ENCODE assay signal across 28 mouse cellular contexts in genomic region chr10:99555021-99555420, GRCm38 (mm10).
"Had no signal": no experiment of that assay in that cellular context is flagged by ENCODE, and none has a peak within 500 bp of the region (broad histone marks: within the 10 kb centered on the region; RNA-seq: fewer than 3 reads in every experiment).

No protein-coding gene starts in this region.

- H3K4me1 ChIP-seq: heart, embryonic 12.5 days; heart, embryonic 15.5 days; hindbrain, embryonic 12.5 days; hindbrain, embryonic 15.5 days; intestine, embryonic 15.5 days had no signal

- H3K9me3 ChIP-seq: heart, embryonic 10.5 days; heart, embryonic 12.5 days; heart, embryonic 13.5 days; heart, embryonic 15.5 days; hindbrain, embryonic 12.5 days; hindbrain, embryonic 13.5 days; hindbrain, embryonic 15.5 days; intestine, embryonic 15.5 days had no signal

- H3K36me3 ChIP-seq: heart, embryonic 10.5 days; heart, embryonic 12.5 days; heart, embryonic 13.5 days; heart, embryonic 15.5 days; hindbrain, embryonic 10.5 days; hindbrain, embryonic 12.5 days; hindbrain, embryonic 13.5 days; hindbrain, embryonic 15.5 days; intestine, embryonic 15.5 days had no signal

- H3K27me3 ChIP-seq: heart, embryonic 12.5 days; heart, embryonic 13.5 days; heart, embryonic 15.5 days; hindbrain, embryonic 12.5 days; hindbrain, embryonic 13.5 days; hindbrain, embryonic 15.5 days; intestine, embryonic 15.5 days had no signal

- H3K4me3 ChIP-seq: heart, embryonic 10.5 days; heart, embryonic 12.5 days; heart, embryonic 13.5 days; heart, embryonic 15.5 days; hindbrain, embryonic 10.5 days; hindbrain, embryonic 12.5 days; hindbrain, embryonic 13.5 days; hindbrain, embryonic 15.5 days; intestine, embryonic 15.5 days; layer of hippocampus, adult 2 months; left cerebral cortex, adult 2 months had no signal

- H3K4me2 ChIP-seq: heart, embryonic 11.5 days; heart, embryonic 12.5 days; heart, embryonic 13.5 days; heart, embryonic 15.5 days; hindbrain, embryonic 12.5 days; hindbrain, embryonic 13.5 days; hindbrain, embryonic 14.5 days; hindbrain, embryonic 15.5 days; intestine, embryonic 15.5 days had no signal

- H3K27ac ChIP-seq: heart, embryonic 10.5 days; heart, embryonic 13.5 days; heart, embryonic 15.5 days; hindbrain, embryonic 10.5 days; hindbrain, embryonic 12.5 days; hindbrain, embryonic 13.5 days; hindbrain, embryonic 14.5 days; hindbrain, embryonic 15.5 days; hindbrain, postnatal 0 days; intestine, embryonic 15.5 days; kidney, postnatal 0 days; layer of hippocampus, adult 2 months; left cerebral cortex, adult 2 months had no signal

- ATAC-seq: hindbrain, embryonic 16.5 days; hindbrain, postnatal 0 days had no signal

- H3K9ac ChIP-seq: heart, embryonic 12.5 days; heart, embryonic 13.5 days; heart, embryonic 15.5 days; hindbrain, embryonic 12.5 days; hindbrain, embryonic 13.5 days; hindbrain, embryonic 14.5 days; hindbrain, embryonic 15.5 days; intestine, embryonic 15.5 days had no signal

- DNase-seq: heart, postnatal 10 days; heart, postnatal 14 days; heart, postnatal 36 days; heart, postnatal 4 days; kidney, adult 18-20 months; kidney, adult 8-10 months; kidney, postnatal 10 days; kidney, postnatal 14 days; kidney, postnatal 36 days; kidney, postnatal 4 days; layer of hippocampus, adult 9-11 months; layer of hippocampus, postnatal 36 days had no signal
